Mouse (Mus musculus): ENCODE results near the gene Cdh12. TPM values are rescaled to one million over a fixed set of nuclear protein-coding genes. Genes with fewer than 3 reads are reported as not detected.
"Not testable (repeated sequence)": the region's sequence is repeated elsewhere in the genome, so short reads cannot be mapped to it uniquely, and the experiment has no call there.

Cdh12 gene
- total RNA-seq, 2 experiments from 2014 or later: 0.22 to 0.40 TPM

DNA sequence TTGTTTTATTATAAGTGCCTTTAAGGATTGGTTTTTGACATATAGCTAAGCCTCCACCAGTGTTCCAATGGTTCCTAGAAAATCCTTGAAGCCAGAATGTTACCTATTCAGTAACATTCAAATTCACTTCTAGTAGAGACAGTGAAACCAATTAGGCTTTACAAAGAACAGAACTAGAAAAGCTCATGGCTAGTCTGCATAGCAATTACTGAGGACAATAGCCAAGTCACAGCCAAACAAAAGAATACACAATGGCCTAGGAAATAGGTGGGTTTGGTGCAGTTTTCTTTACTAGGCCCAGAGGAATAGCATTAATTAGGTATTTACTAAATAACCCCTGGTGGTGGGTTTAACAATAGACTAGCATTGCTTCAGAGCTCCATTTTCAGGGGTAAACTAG lies 917.3 kb downstream of the Cdh12 start:
- DNase-seq (ENCODE audit: low spot score in 2 of 2): no peak

DNA sequence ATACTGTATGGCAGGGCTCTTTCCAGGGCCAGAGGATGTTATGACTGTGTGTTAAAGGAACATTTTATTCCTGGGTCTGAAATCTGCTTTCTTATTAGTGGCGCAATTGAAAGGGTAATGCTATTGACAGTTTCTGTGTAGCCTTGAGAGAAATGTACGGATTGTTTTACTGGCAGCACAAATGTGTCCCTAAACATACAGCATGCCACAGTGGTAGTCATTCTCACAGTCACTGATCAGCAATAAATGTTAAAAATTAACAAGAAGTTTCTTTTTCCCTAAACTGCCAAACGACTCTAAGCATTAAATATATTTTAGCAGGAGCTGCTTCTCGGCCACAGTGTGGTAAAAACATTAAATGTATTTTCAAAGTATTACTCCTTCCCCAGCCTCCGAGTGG lies 926.4 kb downstream of the Cdh12 start:
- no peak for DNase-seq (ENCODE audit: low spot score in 2 of 2)

DNA sequence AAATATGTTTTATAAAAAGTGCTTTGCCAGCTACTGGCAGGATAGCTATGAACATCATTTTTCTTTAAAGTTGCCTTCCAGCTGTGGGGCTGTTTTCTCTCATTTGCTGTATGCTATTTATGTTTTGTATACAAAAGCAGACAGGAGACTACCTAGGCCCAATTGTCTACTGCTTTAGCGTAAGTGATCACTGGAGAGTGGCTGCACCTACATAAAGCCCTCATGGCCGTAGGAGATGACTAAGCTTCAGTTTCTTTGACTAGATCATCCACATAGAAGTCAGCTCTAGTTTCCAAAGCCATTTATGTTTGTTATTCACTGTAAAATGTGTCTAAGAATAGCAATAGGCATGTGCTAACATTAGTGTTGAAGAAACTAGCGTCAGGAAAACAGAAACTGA lies 926.8 kb downstream of the Cdh12 start:
- DNase-seq (ENCODE audit: low spot score in 2 of 2): no peak

DNA sequence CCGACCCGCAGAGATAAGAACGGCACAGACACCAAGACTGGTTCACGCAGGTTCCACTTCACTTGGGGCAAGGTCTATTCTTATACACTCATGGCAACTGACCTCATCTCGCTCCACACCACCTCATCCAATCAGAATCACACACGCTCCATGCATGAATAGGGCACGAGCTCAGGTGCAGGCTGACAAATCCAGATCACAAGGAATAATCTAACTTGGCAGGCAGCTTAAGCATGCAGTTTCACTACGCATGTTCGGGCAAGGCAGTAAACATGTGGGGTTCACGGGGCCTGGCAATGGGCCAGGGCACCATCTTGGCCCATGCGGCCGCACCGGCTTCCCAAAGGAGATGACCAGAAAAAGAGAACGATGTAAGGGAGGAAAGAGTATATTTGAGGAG lies 942.4 kb downstream of the Cdh12 start:
- not testable (repeated sequence) for DNase-seq (ENCODE audit: low spot score in 2 of 2)

DNA sequence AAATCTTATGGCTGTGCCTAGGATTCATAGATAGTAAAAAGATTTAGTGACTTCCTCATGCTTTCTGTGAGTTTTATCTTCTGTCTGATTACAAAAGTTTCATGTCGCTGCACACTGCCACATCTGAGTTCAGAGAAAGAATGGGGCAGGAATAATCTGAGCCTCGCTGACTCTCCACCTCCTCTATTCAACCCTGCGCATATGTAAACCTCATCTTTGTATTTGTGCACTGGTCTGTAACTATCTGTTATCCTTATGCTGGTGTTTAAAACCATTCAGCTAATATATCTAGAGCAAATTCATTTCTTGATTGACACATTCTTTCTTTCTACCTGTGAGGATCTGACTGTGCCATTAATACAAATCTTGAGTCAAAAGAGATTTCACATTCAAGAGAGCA lies 944.0 kb downstream of the Cdh12 start:
- DNase-seq (ENCODE audit: low spot score in 2 of 2): no peak

DNA sequence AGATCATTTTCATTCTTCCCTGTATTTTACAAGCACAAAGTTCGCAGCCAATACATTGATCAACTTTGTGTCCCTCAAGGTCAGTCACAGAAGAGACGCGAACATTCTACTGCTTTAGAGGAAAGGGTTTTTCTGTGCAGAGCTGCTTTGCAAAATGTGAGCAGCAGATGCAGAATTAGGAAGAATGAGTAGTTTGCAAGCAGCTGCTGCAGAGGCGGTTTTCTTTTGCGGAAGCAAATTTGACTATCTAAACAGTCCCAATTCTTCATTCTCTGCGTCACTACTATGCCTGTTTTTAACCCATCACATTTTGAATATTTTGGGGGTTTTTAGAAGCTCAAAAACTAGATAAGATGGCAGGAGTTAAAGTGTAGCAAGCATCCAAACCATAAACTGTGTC lies 956.1 kb downstream of the Cdh12 start:
- no peak for DNase-seq (ENCODE audit: low spot score in 2 of 2)

DNA sequence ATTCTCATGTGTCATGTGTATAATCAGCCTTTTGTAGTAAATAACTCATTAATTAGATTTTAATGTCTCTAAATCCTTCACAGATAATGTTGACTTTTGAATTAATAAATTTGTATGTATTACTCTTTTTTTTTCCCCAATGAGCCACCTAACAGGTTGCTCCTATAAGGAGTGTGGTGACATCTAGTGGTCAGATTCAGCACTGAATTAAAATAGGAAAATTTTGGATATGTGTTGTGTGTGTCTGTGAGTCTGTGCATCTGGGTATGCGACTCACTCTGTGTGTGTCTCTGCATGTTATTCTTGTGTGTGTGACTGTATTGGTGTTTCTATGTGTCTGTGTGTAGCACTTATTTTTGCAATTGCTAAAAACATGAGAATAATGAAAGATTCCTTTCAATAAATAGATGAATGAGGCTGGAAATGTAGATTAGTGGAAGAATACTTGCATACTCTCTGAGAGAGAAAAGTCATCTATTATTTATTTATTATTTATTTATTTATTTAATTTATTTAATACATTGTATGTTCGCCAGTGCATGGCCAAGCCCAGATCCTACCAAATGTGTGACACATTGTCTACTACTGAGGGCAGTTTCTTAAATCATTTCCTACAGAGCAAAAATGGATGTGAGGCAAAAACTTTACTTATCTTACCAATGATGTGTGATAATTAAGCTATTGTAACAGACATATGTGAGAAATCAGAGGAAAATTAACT lies 958.4 kb downstream of the Cdh12 start:
- DNase-seq (ENCODE audit: low spot score in 2 of 2): no peak

DNA sequence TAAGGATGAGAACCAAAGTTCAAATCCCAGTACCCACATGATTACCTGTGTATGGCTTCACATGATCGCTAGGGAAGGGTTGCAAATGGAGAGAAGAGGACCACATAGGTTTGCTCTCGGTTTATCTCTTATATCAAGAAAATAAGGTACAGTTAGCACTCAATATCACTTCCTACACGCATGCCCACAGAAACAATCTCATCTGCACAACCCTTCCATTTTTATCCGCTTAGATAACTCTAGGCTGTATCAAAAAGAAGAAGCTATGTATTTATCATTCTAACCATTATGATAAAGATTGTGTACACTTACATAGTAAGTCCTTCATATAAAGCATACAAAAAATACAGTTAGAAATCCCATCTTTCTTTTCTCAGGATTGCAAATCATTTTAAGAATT lies 988.3 kb downstream of the Cdh12 start:
- no peak for DNase-seq (ENCODE audit: low spot score in 2 of 2)

DNA sequence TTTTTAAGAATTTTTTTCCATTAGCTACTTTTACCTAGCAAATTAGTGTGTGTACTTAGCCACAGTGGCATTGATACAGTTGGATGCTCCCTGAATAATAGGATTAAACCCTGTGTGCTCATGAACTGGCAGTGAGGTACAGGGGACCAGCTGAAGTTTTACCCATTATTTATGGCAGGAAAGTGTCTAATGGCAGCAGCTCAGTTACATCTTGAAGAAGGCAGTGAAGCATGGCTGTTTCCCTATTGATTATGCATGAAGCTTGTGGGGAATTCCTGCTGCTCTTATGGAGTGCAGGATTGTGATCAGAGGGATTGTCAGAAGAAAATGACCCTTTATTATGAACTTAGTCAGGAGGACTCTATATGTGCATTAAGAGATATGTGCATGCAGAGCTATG lies 988.9 kb downstream of the Cdh12 start:
- no peak for DNase-seq (ENCODE audit: low spot score in 2 of 2)

DNA sequence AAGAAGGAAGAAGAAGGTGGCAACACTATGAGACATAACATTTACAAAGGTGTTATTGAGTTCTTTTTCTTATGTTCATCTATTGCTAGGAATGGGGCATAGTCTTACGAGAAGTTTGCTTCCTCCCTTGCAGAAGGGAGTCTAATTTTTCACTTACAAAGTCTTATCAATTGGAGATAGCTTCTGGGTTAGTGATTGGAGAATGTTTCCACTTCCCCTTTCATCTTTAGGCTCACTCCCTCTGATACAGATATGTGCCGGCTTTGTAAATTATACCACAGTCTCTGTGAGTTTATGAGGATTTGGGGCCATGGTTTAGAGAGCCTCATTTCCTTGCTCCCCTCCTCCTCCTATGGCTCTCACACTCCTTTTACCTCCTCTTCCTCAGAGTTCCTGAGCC lies 1009.0 kb downstream of the Cdh12 start:
- DNase-seq (ENCODE audit: low spot score in 2 of 2): no peak

DNA sequence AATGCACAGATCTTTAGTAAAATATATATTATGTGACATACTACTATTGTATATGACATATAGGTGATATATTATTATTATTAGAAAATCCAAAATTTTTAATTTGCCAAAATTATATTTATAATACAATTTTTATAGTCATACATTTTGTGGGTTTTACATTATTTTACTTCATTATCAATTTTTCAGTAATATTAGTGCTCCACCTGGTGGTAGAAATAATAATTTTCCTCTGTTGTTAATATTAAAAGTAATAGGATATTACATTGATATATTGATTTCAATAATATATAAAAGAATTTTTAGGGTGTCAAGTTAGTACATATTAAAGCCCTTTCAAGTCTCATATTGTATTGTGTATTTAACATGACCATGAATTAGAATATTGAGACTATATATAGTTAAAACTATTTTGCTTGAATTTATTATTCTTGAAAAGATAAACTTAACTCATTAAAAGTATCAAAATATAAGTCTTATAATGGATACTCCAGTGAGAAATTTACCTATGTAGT lies 1070.3 kb downstream of the Cdh12 start:
- DNase-seq (ENCODE audit: low spot score in 2 of 2): no peak

DNA sequence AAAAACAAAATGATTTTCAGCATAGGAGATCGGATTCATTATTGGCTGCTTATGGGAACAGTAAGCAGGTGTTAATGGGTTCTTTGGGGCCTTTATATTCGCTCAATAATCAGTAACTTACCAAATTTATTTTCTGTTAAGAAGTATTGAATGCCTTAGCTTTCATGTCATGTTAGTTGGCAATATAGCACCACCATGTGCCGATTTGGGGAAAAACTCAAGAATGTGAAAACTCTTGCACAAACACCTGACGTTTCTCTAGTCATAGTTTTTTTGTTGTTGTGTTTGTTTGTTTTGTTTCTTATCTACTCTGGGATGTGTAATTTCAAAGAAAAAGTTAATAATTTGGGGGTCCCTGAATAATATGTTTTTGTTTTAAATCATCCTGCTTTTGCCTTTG lies 1081.7 kb downstream of the Cdh12 start:
- no peak for DNase-seq (ENCODE audit: low spot score in 2 of 2)

DNA sequence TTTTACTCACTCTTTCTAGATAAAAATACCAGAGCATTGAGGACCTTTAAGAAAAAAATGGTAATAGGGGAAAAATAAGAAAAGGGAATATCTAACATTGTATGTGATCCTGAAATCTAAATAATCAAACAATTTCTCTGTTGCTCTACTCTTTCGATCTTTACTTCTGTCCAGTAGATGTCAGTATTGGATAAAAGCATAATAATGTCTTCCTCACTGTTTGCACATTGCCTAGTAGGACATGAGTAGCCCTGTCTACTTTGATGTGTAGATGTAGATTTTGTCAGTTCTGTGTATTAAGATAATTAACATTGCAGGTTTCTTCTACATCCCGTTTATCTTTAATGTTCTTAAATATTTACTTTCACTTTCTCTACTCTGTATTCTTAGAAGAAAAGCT lies 1087.8 kb downstream of the Cdh12 start:
- DNase-seq (ENCODE audit: low spot score in 2 of 2): no peak

DNA sequence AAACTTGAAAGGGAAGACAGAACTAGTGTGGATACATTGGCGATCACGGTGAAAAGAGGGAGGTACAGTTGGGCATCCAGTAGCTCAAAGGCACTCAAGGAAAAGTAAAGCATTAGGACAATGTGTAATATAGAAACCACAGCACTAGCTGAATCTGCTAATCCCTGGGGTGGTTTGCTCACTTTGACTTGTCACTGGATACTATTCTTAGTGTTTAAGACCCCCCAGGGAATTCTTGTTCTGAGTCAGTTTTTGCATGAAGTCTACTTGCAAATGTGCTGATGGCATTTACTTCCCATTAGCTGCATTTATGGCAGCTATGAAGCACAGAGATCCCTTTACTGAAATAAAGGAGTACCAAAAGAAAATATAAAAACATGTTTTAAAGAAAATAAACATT lies 1095.7 kb downstream of the Cdh12 start:
- DNase-seq (ENCODE audit: low spot score in 2 of 2): no peak

DNA sequence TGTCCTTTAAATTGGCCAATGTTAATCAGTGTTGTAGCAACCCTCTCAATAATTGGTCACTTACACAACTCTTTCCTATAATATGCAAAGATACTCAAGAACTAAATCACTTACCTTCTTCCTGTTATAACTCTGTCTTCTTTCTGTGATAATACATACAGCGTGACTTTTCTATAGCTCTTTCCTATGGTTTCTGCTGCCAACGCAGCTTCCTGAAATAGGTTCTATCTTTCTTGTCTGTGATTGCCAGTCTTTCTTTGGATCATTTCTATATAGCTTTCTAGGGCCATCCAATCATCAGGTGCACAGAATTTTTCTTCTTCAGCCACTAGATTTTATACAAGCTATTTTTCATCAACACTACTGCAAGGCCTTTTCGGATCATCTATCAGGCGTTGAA lies 1106.9 kb downstream of the Cdh12 start:
- no peak for DNase-seq (ENCODE audit: low spot score in 2 of 2)

DNA sequence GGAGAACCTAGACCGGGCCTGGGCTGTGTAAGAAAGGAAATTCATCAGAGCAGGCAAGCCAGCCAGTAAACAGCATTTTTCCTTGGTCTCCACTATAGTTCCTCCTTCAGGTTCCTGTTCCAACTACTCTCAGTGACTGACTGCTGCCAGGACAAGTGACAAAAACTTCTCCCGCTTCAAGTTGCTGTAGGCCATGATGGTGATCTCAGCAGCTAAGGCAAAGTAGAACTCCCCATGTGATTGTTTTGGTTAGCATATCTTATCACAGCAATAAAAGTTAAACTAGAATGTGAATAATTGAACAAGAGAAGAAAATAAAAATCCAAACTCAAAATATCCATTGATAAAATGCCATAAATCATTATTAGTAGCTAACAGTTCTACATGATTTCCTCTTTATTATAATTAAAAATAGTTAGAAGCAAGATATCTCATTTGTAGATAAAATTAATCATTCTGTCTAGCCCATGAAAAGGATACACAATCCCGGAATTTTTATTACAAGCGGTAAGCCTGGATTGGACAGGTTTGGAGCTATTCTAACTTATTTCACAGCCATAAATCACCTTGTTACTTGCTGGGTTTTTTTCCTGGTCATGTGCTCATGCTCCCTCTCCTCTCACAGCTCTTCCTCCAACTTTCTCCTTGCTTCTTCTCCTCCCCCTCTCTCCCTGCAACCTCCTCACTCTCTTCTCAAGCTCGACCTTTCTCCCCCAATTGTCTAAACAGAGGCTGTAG lies 1117.4 kb downstream of the Cdh12 start:
- no peak for DNase-seq (ENCODE audit: low spot score in 2 of 2)

DNA sequence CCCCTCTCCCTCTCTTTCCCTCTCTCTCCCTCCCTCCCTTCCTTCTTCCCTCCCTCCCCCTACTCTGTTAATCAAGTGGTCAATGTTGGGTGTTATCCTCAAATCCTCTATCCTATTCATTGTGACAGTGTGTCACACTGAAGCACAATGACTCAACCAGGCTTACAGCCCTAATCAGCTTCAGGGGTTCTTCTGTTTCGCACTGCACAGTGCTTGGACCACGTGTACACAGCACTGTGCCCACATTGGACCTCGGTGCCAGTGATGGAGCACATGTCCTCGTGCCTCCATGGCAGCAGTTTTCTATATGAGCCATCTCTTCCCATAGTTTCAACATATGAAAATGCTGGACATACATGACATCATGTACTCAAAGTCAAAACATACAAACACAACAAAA lies 1155.4 kb downstream of the Cdh12 start:
- DNase-seq (ENCODE audit: low spot score in 2 of 2): no peak

Small RNAs within 50 kb of the gene (microRNA-seq; reads per million reads assigned to microRNA genes)
- gene Gm27397: not detected

Other genes with a start within 250 kb of the Cdh12 start
- under 1 TPM; 0.25 to 0.34 TPM for gene Acot10, start 217.5 kb downstream of the Cdh12 start, total RNA-seq (2021)

All from adrenal gland, postnatal 4 days (tissue).